Mouse (Mus musculus): ENCODE measurements around the gene Edrf1. TPM values are rescaled to one million over a fixed set of nuclear protein-coding genes. Genes with fewer than 3 reads are reported as not detected.
A peak's percentile ranks its signal among the peaks of the same experiment; 100 is the strongest.

Edrf1 gene
- total and polyA plus RNA-seq, 2 experiments from 2014 or later: 7.3 to 19.4 TPM

DNA sequence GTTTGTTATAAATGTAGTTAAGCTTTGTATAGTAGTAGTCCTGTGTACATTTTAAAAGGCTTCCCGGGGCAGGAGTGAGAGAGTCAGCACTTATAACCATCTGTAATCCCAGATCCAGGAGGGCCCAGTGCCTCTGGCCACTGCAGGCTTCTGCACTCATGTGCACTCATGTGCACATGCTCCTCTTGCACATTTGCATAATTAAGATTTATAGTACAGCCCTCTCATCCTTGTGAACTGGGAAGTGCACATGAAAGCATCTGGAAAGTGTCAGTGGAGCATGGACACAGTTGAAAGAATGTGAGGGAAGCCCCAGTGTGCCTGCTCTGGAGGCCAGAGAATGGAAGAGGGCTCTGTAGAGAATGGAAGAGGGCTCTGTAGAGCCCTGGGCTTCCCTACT, 25.1 kb downstream of the Edrf1 start:
- Histone ChIP-seq H3K27ac (ENCODE audit: low read depth) (no peak overlapping the region), H3K27me3 (ENCODE audit: control insufficient read depth, insufficient read depth, low read length) (no peaks in the 10 kb centered on the region), H3K4me2 (ENCODE audit: low read depth, low read length) (no peak overlapping the region), H3K4me1 (ENCODE audit: control insufficient read depth, insufficient read depth) (no peaks in the 10 kb centered on the region), H3K9ac (replicated peaks; ENCODE audit: low read depth, low read length) (no peak overlapping the region), H3K36me3 (replicated peaks; ENCODE audit: control insufficient read depth, insufficient read depth, low read length) (peaks cover 94% of the 10 kb centered on the region), H3K4me3 (ENCODE audit: low read depth, low read length) (no peak overlapping the region), H3K9me3 (replicated peaks; ENCODE audit: control insufficient read depth, low read length) (no peaks in the 10 kb centered on the region)
- WGBS: 96% methylated on average over 1 of the region's 1 CpGs
- TF ChIP-seq CTCF (IDR thresholded peaks at IDR 0.05; ENCODE audit: low read depth): no peak
- no peak for TF ChIP-seq EP300 (IDR thresholded peaks at IDR 0.05; ENCODE audit: low read depth)
- ATAC-seq (ENCODE audit: insufficient read depth, low read depth): no peak
- DNase-seq (ENCODE audit: low spot score): no peak

GRCm38 (mm10) chr7:133669071-133669470, 31.7 kb downstream of the Edrf1 start:
- DNase-seq (ENCODE audit: low spot score) (peak; percentile 8), ATAC-seq (ENCODE audit: insufficient read depth, low read depth) (no peak)
- H3K36me3 ChIP-seq (replicated peaks; ENCODE audit: control insufficient read depth, insufficient read depth, low read length): peaks cover 90% of the 10 kb centered on the region
- 89% methylated on average over 1 of the region's 1 CpGs for whole genome bisulfite sequencing
- H3K9ac ChIP-seq (replicated peaks; ENCODE audit: low read depth, low read length): no peak overlapping the region
- no peak overlapping the region for H3K4me3 ChIP-seq (ENCODE audit: low read depth, low read length)
- no peaks in the 10 kb centered on the region for H3K27me3 ChIP-seq (ENCODE audit: control insufficient read depth, insufficient read depth, low read length)
- no peak overlapping the region for H3K4me2 ChIP-seq (ENCODE audit: low read depth, low read length)
- no peaks in the 10 kb centered on the region for H3K4me1 ChIP-seq (ENCODE audit: control insufficient read depth, insufficient read depth)
- no peak overlapping the region for H3K27ac ChIP-seq (ENCODE audit: low read depth)
- peak; percentile 55 for TF ChIP-seq CTCF (IDR thresholded peaks at IDR 0.05; ENCODE audit: low read depth)
- no peak for TF ChIP-seq EP300 (IDR thresholded peaks at IDR 0.05; ENCODE audit: low read depth)
- no peaks in the 10 kb centered on the region for H3K9me3 ChIP-seq (replicated peaks; ENCODE audit: control insufficient read depth, low read length)

DNA sequence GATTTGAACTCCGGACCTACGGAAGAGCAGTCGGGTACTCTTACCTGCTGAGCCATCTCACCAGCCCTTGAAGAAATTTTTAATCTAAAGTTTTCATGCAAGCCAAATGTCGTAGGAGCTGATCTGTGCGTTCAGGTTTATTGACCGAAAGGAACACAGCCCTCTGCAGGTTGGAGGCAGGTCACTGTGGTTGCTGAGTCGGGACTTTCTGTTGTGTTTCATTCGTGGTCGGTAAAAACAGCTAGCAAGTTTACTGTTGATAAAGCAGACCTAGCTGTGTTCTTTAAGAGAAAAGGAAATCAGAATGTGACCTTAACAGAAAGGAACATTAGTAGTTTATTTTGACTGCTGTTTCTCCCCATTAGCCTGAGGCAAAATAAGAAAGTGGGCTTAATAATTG, 32.6 kb downstream of the Edrf1 start:
- no peak overlapping the region for H3K9ac ChIP-seq (replicated peaks; ENCODE audit: low read depth, low read length)
- H3K36me3 ChIP-seq (replicated peaks; ENCODE audit: control insufficient read depth, insufficient read depth, low read length): peaks cover 86% of the 10 kb centered on the region
- no peak overlapping the region for H3K4me2 ChIP-seq (ENCODE audit: low read depth, low read length)
- ATAC-seq (ENCODE audit: insufficient read depth, low read depth): no peak
- H3K27ac ChIP-seq (ENCODE audit: low read depth): no peak overlapping the region
- 91% methylated on average over 9 of the region's 9 CpGs for WGBS
- DNase-seq (ENCODE audit: low spot score): no peak
- no peaks in the 10 kb centered on the region for H3K27me3 ChIP-seq (ENCODE audit: control insufficient read depth, insufficient read depth, low read length)
- no peaks in the 10 kb centered on the region for H3K4me1 ChIP-seq (ENCODE audit: control insufficient read depth, insufficient read depth)
- H3K4me3 ChIP-seq (ENCODE audit: low read depth, low read length): no peak overlapping the region
- no peak for TF ChIP-seq EP300 (IDR thresholded peaks at IDR 0.05; ENCODE audit: low read depth)
- TF ChIP-seq CTCF (IDR thresholded peaks at IDR 0.05; ENCODE audit: low read depth): no peak
- no peaks in the 10 kb centered on the region for H3K9me3 ChIP-seq (replicated peaks; ENCODE audit: control insufficient read depth, low read length)

GRCm38 (mm10) chr7:133670846-133671245, 33.5 kb downstream of the Edrf1 start:
- no peak overlapping the region for H3K9ac ChIP-seq (replicated peaks; ENCODE audit: low read depth, low read length)
- 90% methylated on average over 3 of the region's 3 CpGs for WGBS
- no peaks in the 10 kb centered on the region for H3K4me1 ChIP-seq (ENCODE audit: control insufficient read depth, insufficient read depth)
- DNase-seq (ENCODE audit: low spot score): no peak
- no peak overlapping the region for H3K4me3 ChIP-seq (ENCODE audit: low read depth, low read length)
- no peak for ATAC-seq (ENCODE audit: insufficient read depth, low read depth)
- no peak for TF ChIP-seq CTCF (IDR thresholded peaks at IDR 0.05; ENCODE audit: low read depth)
- no peak for TF ChIP-seq EP300 (IDR thresholded peaks at IDR 0.05; ENCODE audit: low read depth)
- H3K4me2 ChIP-seq (ENCODE audit: low read depth, low read length): no peak overlapping the region
- H3K9me3 ChIP-seq (replicated peaks; ENCODE audit: control insufficient read depth, low read length): no peaks in the 10 kb centered on the region
- no peaks in the 10 kb centered on the region for H3K27me3 ChIP-seq (ENCODE audit: control insufficient read depth, insufficient read depth, low read length)
- peaks cover 78% of the 10 kb centered on the region for H3K36me3 ChIP-seq (replicated peaks; ENCODE audit: control insufficient read depth, insufficient read depth, low read length)
- H3K27ac ChIP-seq (ENCODE audit: low read depth): no peak overlapping the region

- WGBS: 67% methylated on average over 9 of the region's 9 CpGs
Measured at GRCm38 (mm10) chr7:133676002-133676401, 38.7 kb downstream of the Edrf1 start.

DNA sequence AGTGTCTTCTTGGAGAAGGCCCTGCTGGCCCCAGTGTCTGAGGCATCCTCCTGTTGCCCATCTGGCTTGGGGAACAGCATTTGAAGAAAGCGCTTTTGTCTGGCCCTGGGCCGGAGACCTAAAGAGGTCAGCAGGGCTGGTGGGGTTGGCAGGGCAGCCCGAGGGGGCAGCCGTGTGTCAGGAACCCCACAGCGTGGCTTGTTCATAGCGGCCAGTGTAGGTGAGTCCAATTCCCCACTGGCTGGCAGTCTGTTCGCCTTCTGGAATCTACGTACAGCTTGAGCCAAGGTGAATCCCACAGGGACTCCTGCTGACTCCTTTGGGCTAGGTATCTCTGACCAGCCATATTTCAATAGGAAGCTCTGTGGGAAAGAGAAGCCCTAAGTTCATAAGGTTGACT, 41.4 kb downstream of the Edrf1 start:
- Histone ChIP-seq H3K9ac (replicated peaks; ENCODE audit: low read depth, low read length) (no peak overlapping the region), H3K4me3 (ENCODE audit: low read depth, low read length) (no peak overlapping the region), H3K36me3 (replicated peaks; ENCODE audit: control insufficient read depth, insufficient read depth, low read length) (0 out of 2 replicates have a peak, but pooled peaks cover 7% of the 10 kb centered on the region), H3K27ac (ENCODE audit: low read depth) (no peak overlapping the region), H3K27me3 (ENCODE audit: control insufficient read depth, insufficient read depth, low read length) (no peaks in the 10 kb centered on the region), H3K9me3 (replicated peaks; ENCODE audit: control insufficient read depth, low read length) (no peaks in the 10 kb centered on the region), H3K4me2 (ENCODE audit: low read depth, low read length) (no peak overlapping the region), H3K4me1 (ENCODE audit: control insufficient read depth, insufficient read depth) (peaks cover 4% of the 10 kb centered on the region; the same call in 1 of the 2 replicates)
- no peak for DNase-seq (ENCODE audit: low spot score)
- no peak for ATAC-seq (ENCODE audit: insufficient read depth, low read depth)
- TF ChIP-seq EP300 (IDR thresholded peaks at IDR 0.05; ENCODE audit: low read depth) (no peak), CTCF (IDR thresholded peaks at IDR 0.05; ENCODE audit: low read depth) (no peak)
- 90% methylated on average over 8 of the region's 8 CpGs for WGBS

More at GRCm38 (mm10) chr7:133676002-133676401, 38.7 kb downstream of the Edrf1 start:
- Histone ChIP-seq H3K4me1 (ENCODE audit: control insufficient read depth, insufficient read depth) (peaks cover 4% of the 10 kb centered on the region; the same call in 1 of the 2 replicates), H3K36me3 (replicated peaks; ENCODE audit: control insufficient read depth, insufficient read depth, low read length) (peaks cover 33% of the 10 kb centered on the region), H3K9ac (replicated peaks; ENCODE audit: low read depth, low read length) (no peak overlapping the region), H3K9me3 (replicated peaks; ENCODE audit: control insufficient read depth, low read length) (no peaks in the 10 kb centered on the region), H3K4me3 (ENCODE audit: low read depth, low read length) (no peak overlapping the region), H3K4me2 (ENCODE audit: low read depth, low read length) (no peak overlapping the region), H3K27ac (ENCODE audit: low read depth) (no peak overlapping the region), H3K27me3 (ENCODE audit: control insufficient read depth, insufficient read depth, low read length) (no peaks in the 10 kb centered on the region)
- DNase-seq (ENCODE audit: low spot score) (peak; percentile 17), ATAC-seq (ENCODE audit: insufficient read depth, low read depth) (no peak)
- no peak for TF ChIP-seq EP300 (IDR thresholded peaks at IDR 0.05; ENCODE audit: low read depth)
- TF ChIP-seq CTCF (IDR thresholded peaks at IDR 0.05; ENCODE audit: low read depth): peak; percentile 31
